Mouse (Mus musculus) heart, postnatal 0 days (tissue): Measurements from ENCODE around the gene Zfp622. TPM values are rescaled to one million over a fixed set of nuclear protein-coding genes. Genes with fewer than 3 reads are reported as not detected.
A peak's percentile ranks its signal among the peaks of the same experiment; 100 is the strongest.

ENCODE experiments used
- ATAC-seq: fragments of 200-750 bp; cut with Nextera tagmentation; 2 replicates; pipeline ENCODE4 v1.8.0; 2017; ENCODE audit warnings: low read depth, moderate number of reproducible peaks, moderate library complexity; ENCODE audit not compliant: insufficient read depth
- DNase-seq: peaks from one replicate; pipeline ENCODE4 v3.0.0-alpha.2; 2016; ENCODE audit warnings: low spot score
- H3K27ac ChIP-seq: fragments of 300-500 bp; sonication (generic); 2 replicates; pipeline ENCODE4 v1.5.1; 2014; ENCODE audit warnings: low read depth, mild to moderate bottlenecking
- H3K27me3 ChIP-seq: fragments of 300-500 bp; sonication (generic); 2 replicates; pipeline ENCODE4 v1.6.1; 2014; ENCODE audit warnings: low read length, mixed read lengths; ENCODE audit not compliant: control insufficient read depth, insufficient read depth
- H3K36me3 ChIP-seq: fragments of 300-500 bp; sonication (generic); replicated peaks from 2 replicates; pipeline ENCODE4 v1.6.1; 2014; ENCODE audit warnings: low read length, mixed read lengths; ENCODE audit not compliant: control insufficient read depth, insufficient read depth
- H3K4me1 ChIP-seq: fragments of 300-500 bp; sonication (generic); 2 replicates; pipeline ENCODE4 v1.6.1; 2014; ENCODE audit warnings: antibody characterized with exemption; ENCODE audit not compliant: control insufficient read depth, insufficient read depth
- H3K4me2 ChIP-seq: fragments of 300-500 bp; sonication (generic); 2 replicates; pipeline ENCODE4 v1.6.1; 2014; ENCODE audit warnings: low read depth, mild to moderate bottlenecking, low read length, moderate library complexity
- H3K4me3 ChIP-seq: fragments of 300-500 bp; sonication (generic); 2 replicates; pipeline ENCODE4 v1.5.1; 2014; ENCODE audit warnings: low read depth, low read length
- H3K9ac ChIP-seq: fragments of 300-500 bp; sonication (generic); replicated peaks from 2 replicates; pipeline ENCODE4 v1.6.1; 2014; ENCODE audit warnings: low read depth, low read length, mixed read lengths
- H3K9me3 ChIP-seq: fragments of 300-500 bp; sonication (generic); replicated peaks from 2 replicates; pipeline ENCODE4 v1.6.1; 2016; ENCODE audit warnings: low read length; ENCODE audit not compliant: control insufficient read depth
- CTCF ChIP-seq: IDR thresholded peaks from 2 replicates; pipeline ENCODE4 v1.5.1; 2016; ENCODE audit warnings: antibody characterized with exemption, control low read depth, low read depth
- EP300 ChIP-seq: IDR thresholded peaks from 2 replicates; pipeline ENCODE4 v1.6.1; 2016; ENCODE audit warnings: antibody characterized with exemption, low read depth
- WGBS: fragments of 180-500 bp; shearing (Covaris S2); extraction: QIAGEN DNeasy Blood & Tissue Kit; methylation state at CpG from one replicate; pipeline ENCODE4 v1.1.7; 2014; 5-methylcytosine and 5-hydroxymethylcytosine counted together
- polyA plus RNA-seq: library from polyadenylated mRNA; unstranded; fragments of >200 nt; fragmentation: Nextera tagmentation; extraction: Ambion mirVana; gene quantifications from 2 replicates; pipeline ENCODE4 v1.2.1, GENCODE M21; 2015
- total RNA-seq: library from RNA; depleted of rRNA; stranded (reverse); fragments of >200 nt; gene quantifications from 2 replicates; pipeline ENCODE4 v1.2.3, GENCODE M21; 2014; ENCODE audit warnings: low replicate concordance

The Zfp622 gene
- total and polyA plus RNA-seq, 2 experiments from 2014 or later: 9.2 to 11.0 TPM

- no peaks in the 10 kb centered on the region for H3K9me3 ChIP-seq
- ATAC-seq (peak; percentile 30), DNase-seq (no peak)
- H3K27ac ChIP-seq: peak overlapping the region; percentile 52
- 62% methylated on average over 26 of the region's 26 CpGs for WGBS
- no peak overlapping the region for H3K4me2 ChIP-seq
- H3K4me1 ChIP-seq: peaks cover 29% of the 10 kb centered on the region
- H3K36me3 ChIP-seq: no peaks in the 10 kb centered on the region
- H3K4me3 ChIP-seq: no peak overlapping the region
- H3K9ac ChIP-seq: no peak overlapping the region
- TF ChIP-seq CTCF (no peak), EP300 (peak; percentile 40; the same call in 1 of the 2 replicates)
- no peaks in the 10 kb centered on the region for H3K27me3 ChIP-seq
Measured at GRCm38 (mm10) chr15:25948257-25949223, 35.6 kb upstream of the Zfp622 start.

- DNase-seq: no peak
- Histone ChIP-seq H3K9me3 (no peaks in the 10 kb centered on the region), H3K27me3 (no peaks in the 10 kb centered on the region), H3K4me1 (peaks cover 29% of the 10 kb centered on the region), H3K9ac (no peak overlapping the region), H3K4me2 (no peak overlapping the region), H3K27ac (no peak overlapping the region), H3K4me3 (no peak overlapping the region), H3K36me3 (no peaks in the 10 kb centered on the region)
- WGBS: 67% methylated on average over 9 of the region's 9 CpGs
- TF ChIP-seq CTCF: no peak
- TF ChIP-seq EP300: no peak
- no peak for ATAC-seq
Measured at GRCm38 (mm10) chr15:25949696-25950095, 34.5 kb upstream of the Zfp622 start.

GRCm38 (mm10) chr15:25950584-25950983, 33.6 kb upstream of the Zfp622 start:
- Histone ChIP-seq H3K27ac (no peak overlapping the region), H3K36me3 (no peaks in the 10 kb centered on the region), H3K9ac (no peak overlapping the region), H3K4me3 (no peak overlapping the region), H3K4me1 (peaks cover 37% of the 10 kb centered on the region), H3K4me2 (no peak overlapping the region), H3K9me3 (no peaks in the 10 kb centered on the region), H3K27me3 (no peaks in the 10 kb centered on the region)
- 63% methylated on average over 5 of the region's 5 CpGs for WGBS
- TF ChIP-seq CTCF: no peak
- TF ChIP-seq EP300: no peak
- DNase-seq: no peak
- ATAC-seq: no peak

GRCm38 (mm10) chr15:25951037-25951436, 33.1 kb upstream of the Zfp622 start:
- DNase-seq (no peak), ATAC-seq (no peak)
- H3K27ac ChIP-seq: no peak overlapping the region
- TF ChIP-seq CTCF: no peak
- no peak for TF ChIP-seq EP300
- 55% methylated on average over 4 of the region's 4 CpGs for WGBS
- no peaks in the 10 kb centered on the region for H3K36me3 ChIP-seq
- H3K4me3 ChIP-seq: no peak overlapping the region
- H3K9me3 ChIP-seq: no peaks in the 10 kb centered on the region
- no peak overlapping the region for H3K9ac ChIP-seq
- no peaks in the 10 kb centered on the region for H3K27me3 ChIP-seq
- no peak overlapping the region for H3K4me2 ChIP-seq
- H3K4me1 ChIP-seq: peaks cover 39% of the 10 kb centered on the region; the same call in 1 of the 2 replicates

GRCm38 (mm10) chr15:25956001-25956400, 28.2 kb upstream of the Zfp622 start:
- H3K4me3 ChIP-seq: no peak overlapping the region
- H3K9me3 ChIP-seq: no peaks in the 10 kb centered on the region
- 0 out of 2 replicates have a peak, but pooled peaks cover 27% of the 10 kb centered on the region for H3K4me1 ChIP-seq
- H3K27me3 ChIP-seq: no peaks in the 10 kb centered on the region
- DNase-seq (no peak), ATAC-seq (no peak)
- H3K9ac ChIP-seq: no peak overlapping the region
- peak overlapping the region; percentile 77 for H3K27ac ChIP-seq
- TF ChIP-seq CTCF (no peak), EP300 (no peak)
- no peaks in the 10 kb centered on the region for H3K36me3 ChIP-seq
- no peak overlapping the region for H3K4me2 ChIP-seq
- WGBS: 50% methylated on average over 5 of the region's 5 CpGs
